Mouse (Mus musculus): ENCODE data around the gene Rfwd3. TPM values are rescaled to one million over a fixed set of nuclear protein-coding genes. Genes with fewer than 3 reads are reported as not detected.
"Not testable (repeated sequence)": the region's sequence is repeated elsewhere in the genome, so short reads cannot be mapped to it uniquely, and the experiment has no call there.

Gene Rfwd3
- polyA plus RNA-seq, 1 experiment from 2014 or later, result 61.0 TPM

- H3K9me3 ChIP-seq (ENCODE audit: control insufficient read depth, low read length), result no peaks in the 10 kb centered on the region
- H3K4me2 ChIP-seq (ENCODE audit: low read length), result no peak overlapping the region
- no peak overlapping the region for H3K27ac ChIP-seq (ENCODE audit: low read depth)
- DNase-seq (ENCODE audit: low spot score) (no peak), ATAC-seq (replicated peaks; ENCODE audit: low FRiP score, low TSS enrichment, low read depth) (no peak)
- H3K4me1 ChIP-seq (replicated peaks; ENCODE audit: control insufficient read depth, insufficient read depth, low read length), result 0 out of 2 replicates have a peak, but pooled peaks cover 4% of the 10 kb centered on the region
- no peak overlapping the region for H3K4me3 ChIP-seq (ENCODE audit: low read depth, low read length)
- WGBS, result 63% methylated on average over 2 of the region's 2 CpGs
- H3K9ac ChIP-seq (ENCODE audit: low read length), result no peak overlapping the region
- H3K36me3 ChIP-seq (ENCODE audit: control insufficient read depth, insufficient read depth, low read length), result no peaks in the 10 kb centered on the region
- no peaks in the 10 kb centered on the region for H3K27me3 ChIP-seq (replicated peaks; ENCODE audit: control insufficient read depth, insufficient read depth, low read length)
Measured at GRCm38 (mm10) chr8:111250111-111250510, 49.9 kb downstream of the Rfwd3 start.

- Histone ChIP-seq H3K4me1 (replicated peaks; ENCODE audit: control insufficient read depth, insufficient read depth, low read length) (0 out of 2 replicates have a peak, but pooled peaks cover 4% of the 10 kb centered on the region), H3K27ac (ENCODE audit: low read depth) (no peak overlapping the region), H3K27me3 (replicated peaks; ENCODE audit: control insufficient read depth, insufficient read depth, low read length) (no peaks in the 10 kb centered on the region), H3K36me3 (ENCODE audit: control insufficient read depth, insufficient read depth, low read length) (no peaks in the 10 kb centered on the region), H3K4me2 (ENCODE audit: low read length) (no peak overlapping the region), H3K9ac (ENCODE audit: low read length) (no peak overlapping the region), H3K4me3 (ENCODE audit: low read depth, low read length) (no peak overlapping the region), H3K9me3 (ENCODE audit: control insufficient read depth, low read length) (no peaks in the 10 kb centered on the region)
- no peak for ATAC-seq (replicated peaks; ENCODE audit: low FRiP score, low TSS enrichment, low read depth)
- DNase-seq (ENCODE audit: low spot score), result no peak
Measured at GRCm38 (mm10) chr8:111248136-111248535, 51.9 kb downstream of the Rfwd3 start.

GRCm38 (mm10) chr8:111246864-111247263 is 53.2 kb downstream of the Rfwd3 start:
- not testable (repeated sequence) for ATAC-seq (replicated peaks; ENCODE audit: low FRiP score, low TSS enrichment, low read depth)

GRCm38 (mm10) chr8:111246287-111246830 is 53.7 kb downstream of the Rfwd3 start:
- DNase-seq (ENCODE audit: low spot score) (no peak), ATAC-seq (replicated peaks; ENCODE audit: low FRiP score, low TSS enrichment, low read depth) (no peak)
- no peaks in the 10 kb centered on the region for H3K36me3 ChIP-seq (ENCODE audit: control insufficient read depth, insufficient read depth, low read length)
- no peak overlapping the region for H3K27ac ChIP-seq (ENCODE audit: low read depth)
- WGBS, result 62% methylated on average over 4 of the region's 4 CpGs
- no peaks in the 10 kb centered on the region for H3K27me3 ChIP-seq (replicated peaks; ENCODE audit: control insufficient read depth, insufficient read depth, low read length)
- no peak overlapping the region for H3K4me2 ChIP-seq (ENCODE audit: low read length)
- H3K4me3 ChIP-seq (ENCODE audit: low read depth, low read length), result no peak overlapping the region
- no peak overlapping the region for H3K9ac ChIP-seq (ENCODE audit: low read length)
- no peaks in the 10 kb centered on the region for H3K9me3 ChIP-seq (ENCODE audit: control insufficient read depth, low read length)
- H3K4me1 ChIP-seq (replicated peaks; ENCODE audit: control insufficient read depth, insufficient read depth, low read length), result no peaks in the 10 kb centered on the region

More at GRCm38 (mm10) chr8:111246864-111247263, 53.2 kb downstream of the Rfwd3 start:
- WGBS, result 93% methylated on average over 1 of the region's 1 CpGs
- H3K27me3 ChIP-seq (replicated peaks; ENCODE audit: control insufficient read depth, insufficient read depth, low read length); H3K27ac ChIP-seq (ENCODE audit: low read depth); H3K9ac ChIP-seq (ENCODE audit: low read length); H3K4me1 ChIP-seq (replicated peaks; ENCODE audit: control insufficient read depth, insufficient read depth, low read length); DNase-seq (ENCODE audit: low spot score); H3K4me3 ChIP-seq (ENCODE audit: low read depth, low read length); H3K9me3 ChIP-seq (ENCODE audit: control insufficient read depth, low read length); H3K36me3 ChIP-seq (ENCODE audit: control insufficient read depth, insufficient read depth, low read length); H3K4me2 ChIP-seq (ENCODE audit: low read length): not testable (repeated sequence)

GRCm38 (mm10) chr8:111237301-111237700 is 62.7 kb downstream of the Rfwd3 start:
- no peak overlapping the region for H3K4me3 ChIP-seq (ENCODE audit: low read depth, low read length)
- no peak overlapping the region for H3K4me2 ChIP-seq (ENCODE audit: low read length)
- no peaks in the 10 kb centered on the region for H3K27me3 ChIP-seq (replicated peaks; ENCODE audit: control insufficient read depth, insufficient read depth, low read length)
- no peaks in the 10 kb centered on the region for H3K36me3 ChIP-seq (ENCODE audit: control insufficient read depth, insufficient read depth, low read length)
- 86% methylated on average over 3 of the region's 3 CpGs for WGBS
- DNase-seq (ENCODE audit: low spot score) (no peak), ATAC-seq (replicated peaks; ENCODE audit: low FRiP score, low TSS enrichment, low read depth) (no peak)
- no peak overlapping the region for H3K27ac ChIP-seq (ENCODE audit: low read depth)
- no peak overlapping the region for H3K9ac ChIP-seq (ENCODE audit: low read length)
- H3K9me3 ChIP-seq (ENCODE audit: control insufficient read depth, low read length), result no peaks in the 10 kb centered on the region
- no peaks in the 10 kb centered on the region for H3K4me1 ChIP-seq (replicated peaks; ENCODE audit: control insufficient read depth, insufficient read depth, low read length)

DNA sequence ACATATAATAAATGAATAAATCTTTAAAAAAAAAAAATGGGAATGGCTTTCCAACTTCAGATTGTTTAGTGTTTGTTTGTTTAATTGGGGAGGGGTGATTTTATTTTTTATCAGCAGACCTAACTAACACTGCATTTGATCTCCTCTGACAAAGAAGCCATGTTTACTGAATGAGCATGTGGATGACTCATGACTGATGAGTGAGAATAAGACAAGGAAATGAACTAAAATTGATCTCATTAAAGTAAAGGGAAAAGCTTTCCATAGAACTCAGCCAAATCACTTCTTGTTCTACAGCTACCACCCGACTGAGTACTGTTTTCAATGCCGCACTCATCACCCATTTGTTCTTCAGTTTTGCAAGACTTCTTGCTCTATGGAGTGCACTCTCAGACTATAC is 66.3 kb downstream of the Rfwd3 start:
- ATAC-seq (replicated peaks; ENCODE audit: low FRiP score, low TSS enrichment, low read depth), result no peak
- no peaks in the 10 kb centered on the region for H3K4me1 ChIP-seq (replicated peaks; ENCODE audit: control insufficient read depth, insufficient read depth, low read length)

DNA sequence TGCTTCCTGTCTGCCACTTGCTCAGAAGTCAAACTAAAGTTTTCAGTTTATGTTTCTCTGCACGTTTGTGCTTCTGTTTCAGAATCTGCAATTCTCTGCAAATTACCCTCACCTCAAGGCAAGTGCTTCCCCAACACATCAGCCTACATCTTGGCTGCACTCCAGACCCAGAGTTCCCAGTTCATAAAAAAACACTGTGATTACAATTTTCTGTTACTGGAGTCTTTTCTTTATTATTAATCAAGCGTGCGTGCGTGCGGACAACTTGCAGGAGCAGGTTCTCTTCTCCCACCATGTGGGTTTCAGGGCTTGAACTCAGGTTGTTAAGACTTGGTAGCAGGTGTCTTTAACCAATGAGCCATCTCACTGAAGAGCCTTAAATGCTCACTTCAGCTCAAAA is 75.9 kb downstream of the Rfwd3 start:
- Histone ChIP-seq H3K4me2 (ENCODE audit: low read length) (no peak overlapping the region), H3K9ac (ENCODE audit: low read length) (no peak overlapping the region), H3K9me3 (ENCODE audit: control insufficient read depth, low read length) (no peaks in the 10 kb centered on the region), H3K4me1 (replicated peaks; ENCODE audit: control insufficient read depth, insufficient read depth, low read length) (0 out of 2 replicates have a peak, but pooled peaks cover 4% of the 10 kb centered on the region), H3K4me3 (ENCODE audit: low read depth, low read length) (no peak overlapping the region), H3K27me3 (replicated peaks; ENCODE audit: control insufficient read depth, insufficient read depth, low read length) (no peaks in the 10 kb centered on the region), H3K27ac (ENCODE audit: low read depth) (no peak overlapping the region), H3K36me3 (ENCODE audit: control insufficient read depth, insufficient read depth, low read length) (no peaks in the 10 kb centered on the region)
- ATAC-seq (replicated peaks; ENCODE audit: low FRiP score, low TSS enrichment, low read depth) (no peak), DNase-seq (ENCODE audit: low spot score) (no peak)
- 49% methylated on average over 5 of the region's 5 CpGs for WGBS

More for the DNA sequence above, 66.3 kb downstream of the Rfwd3 start:
- Histone ChIP-seq H3K27me3 (replicated peaks; ENCODE audit: control insufficient read depth, insufficient read depth, low read length) (no peaks in the 10 kb centered on the region), H3K9ac (ENCODE audit: low read length) (no peak overlapping the region), H3K9me3 (ENCODE audit: control insufficient read depth, low read length) (no peaks in the 10 kb centered on the region), H3K4me3 (ENCODE audit: low read depth, low read length) (no peak overlapping the region), H3K27ac (ENCODE audit: low read depth) (no peak overlapping the region), H3K36me3 (ENCODE audit: control insufficient read depth, insufficient read depth, low read length) (no peaks in the 10 kb centered on the region), H3K4me2 (ENCODE audit: low read length) (no peak overlapping the region)
- DNase-seq (ENCODE audit: low spot score), result no peak
- 95% methylated on average over 2 of the region's 2 CpGs for WGBS

Other genes starting within 250 kb of the Rfwd3 start
- gene Exosc6, start 243.9 kb downstream of the Rfwd3 start, polyA plus RNA-seq (2014; fragmentation: Nextera tagmentation; extraction: Ambion mirVana), result 27.7 and 34.5 TPM in 2 replicates
- gene Clec18a, start 207.8 kb downstream of the Rfwd3 start, polyA plus RNA-seq (2014; fragmentation: Nextera tagmentation; extraction: Ambion mirVana), result not detected in 2 replicates
- gene Pdpr, start 205.6 kb downstream of the Rfwd3 start, polyA plus RNA-seq (2014; fragmentation: Nextera tagmentation; extraction: Ambion mirVana), result 6.3 and 7.1 TPM in 2 replicates
- gene Glg1, start 41.0 kb downstream of the Rfwd3 start, polyA plus RNA-seq (2014; fragmentation: Nextera tagmentation; extraction: Ambion mirVana), result 90.0 and 91.8 TPM in 2 replicates
- gene Mlkl, start 38.0 kb upstream of the Rfwd3 start, polyA plus RNA-seq (2014; fragmentation: Nextera tagmentation; extraction: Ambion mirVana), result 1.5 and 1.7 TPM in 2 replicates
- 0.97 and 1.5 TPM in 2 replicates for gene Fa2h, start 93.6 kb upstream of the Rfwd3 start, polyA plus RNA-seq (2014; fragmentation: Nextera tagmentation; extraction: Ambion mirVana)
- 5.2 TPM in 2 replicates for gene Wdr59, start 221.9 kb upstream of the Rfwd3 start, polyA plus RNA-seq (2014; fragmentation: Nextera tagmentation; extraction: Ambion mirVana)
- 27.0 and 34.2 TPM in 2 replicates for gene Znrf1, start 235.9 kb upstream of the Rfwd3 start, polyA plus RNA-seq (2014; fragmentation: Nextera tagmentation; extraction: Ambion mirVana)

Data from intestine, embryonic 14.5 days (tissue).